Mouse (Mus musculus) brain, adult 2 months (tissue): ENCODE data around the gene Mrpl45.
"Not testable (repeated sequence)": the region's sequence is repeated elsewhere in the genome, so short reads cannot be mapped to it uniquely, and the experiment has no call there.

Experiments
- DNase-seq: peaks from one replicate; pipeline ENCODE4 v3.0.0; 2011; ENCODE audit warnings: low read depth, low spot score

Mrpl45 gene

GRCm38 (mm10) chr11:97296542-97296941 lies 19.0 kb upstream of the Mrpl45 start:
- no peak for DNase-seq

- DNase-seq: no peak
Measured at GRCm38 (mm10) chr11:97299939-97300338, 15.6 kb upstream of the Mrpl45 start.

DNA sequence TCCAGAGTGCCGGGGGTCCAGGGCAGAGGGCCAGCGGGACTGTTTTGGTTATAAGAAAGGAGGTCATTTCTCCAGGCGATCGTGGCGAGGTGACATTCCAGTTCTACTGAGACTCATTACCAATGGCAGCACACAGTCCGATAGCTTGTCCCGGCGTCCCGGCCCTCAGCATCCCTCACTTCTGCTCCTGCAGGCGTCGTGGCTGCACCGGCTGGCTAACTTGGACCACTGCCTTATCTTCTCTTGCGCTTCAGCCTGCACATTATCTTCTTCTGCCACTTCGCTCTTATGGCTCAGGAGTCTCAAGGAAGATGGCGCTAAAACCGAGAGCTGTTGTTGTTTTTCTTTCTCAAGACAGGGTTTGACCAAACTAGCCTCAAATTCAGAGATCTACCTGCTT lies 14.1 kb upstream of the Mrpl45 start:
- DNase-seq: no peak

DNA sequence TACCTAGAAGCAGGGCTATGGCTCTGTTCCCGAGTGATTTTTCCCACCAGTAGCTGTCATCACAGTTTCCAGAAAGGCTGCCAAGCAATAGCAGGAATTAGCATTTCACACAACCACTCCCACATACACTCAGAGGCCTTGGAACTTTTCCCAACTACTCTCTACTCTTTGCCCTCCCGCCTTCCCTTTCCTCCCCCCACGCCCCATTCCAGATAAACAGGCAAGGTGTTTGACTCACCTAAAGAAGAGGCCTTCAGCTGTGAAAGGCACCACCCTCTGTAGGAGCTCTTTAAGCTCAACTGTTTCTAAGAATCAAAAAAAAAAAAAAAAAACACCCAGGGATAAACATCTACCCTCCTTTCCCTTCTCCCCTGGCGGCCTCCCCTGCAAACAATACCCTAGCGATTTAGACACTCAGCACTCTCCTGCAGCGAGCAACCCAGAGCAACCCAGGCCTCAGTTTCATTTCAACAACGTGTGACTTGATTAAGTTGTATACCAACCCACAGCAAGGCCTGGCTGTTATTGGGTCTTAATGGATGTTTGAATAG lies 13.2 kb upstream of the Mrpl45 start:
- DNase-seq: peak; percentile 81

DNA sequence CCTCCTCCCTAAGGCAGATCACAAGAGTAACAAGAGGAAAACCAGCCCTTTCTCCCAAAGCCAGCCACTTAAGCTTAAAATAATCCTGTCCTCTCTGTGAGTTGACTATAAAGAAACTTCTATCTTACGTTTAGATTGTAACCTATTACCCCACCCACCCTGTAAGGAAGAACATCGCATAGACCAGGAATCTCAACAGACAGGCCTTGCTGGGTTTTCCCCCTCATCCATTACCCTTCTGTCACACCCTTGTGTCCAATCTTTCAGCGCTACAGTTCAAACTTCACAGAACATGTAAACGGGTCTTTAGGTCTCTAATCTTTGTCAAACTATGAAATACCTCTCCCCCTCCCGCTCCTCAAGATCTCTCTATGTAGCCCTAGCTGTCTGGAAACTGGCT lies 10.9 kb upstream of the Mrpl45 start:
- no peak for DNase-seq

DNA sequence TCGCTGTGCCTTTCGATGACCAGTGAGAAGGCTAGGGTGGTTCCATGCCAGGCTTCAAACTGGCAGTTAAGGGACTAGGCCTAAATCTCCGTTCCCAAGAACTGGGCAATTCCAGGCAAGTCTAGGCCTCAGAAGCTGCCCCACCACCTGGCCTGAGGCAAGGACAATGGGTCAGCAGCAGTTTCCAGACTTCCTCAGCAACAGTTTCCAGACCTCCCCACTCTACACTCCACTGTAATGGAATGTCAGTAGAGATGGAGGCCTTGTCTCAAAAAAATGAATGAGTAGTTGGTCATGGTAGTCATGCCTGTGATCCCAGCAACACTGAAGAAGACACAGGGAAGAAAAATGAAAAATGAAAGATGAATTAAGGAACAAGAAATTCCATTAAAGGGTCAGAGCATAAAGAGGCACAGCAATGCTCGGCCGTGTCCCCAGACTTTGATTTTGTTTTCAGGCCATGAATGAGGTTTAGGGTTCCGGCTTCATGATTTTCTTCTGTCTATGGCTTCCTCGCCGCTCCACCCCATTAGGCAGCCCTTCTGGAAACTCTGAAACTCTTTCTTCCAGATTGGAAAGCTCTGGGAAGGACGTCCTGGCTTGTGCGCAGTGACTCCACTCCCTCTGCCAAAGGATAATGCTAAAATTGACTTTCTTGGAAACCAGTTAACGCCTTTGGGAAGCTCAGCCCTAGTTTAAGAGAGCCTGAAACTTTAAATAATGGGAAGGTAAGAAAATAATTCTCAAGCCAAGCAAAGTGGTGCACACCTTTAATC lies 8.0 kb upstream of the Mrpl45 start:
- no peak for DNase-seq

GRCm38 (mm10) chr11:97308806-97309450 lies 6.6 kb upstream of the Mrpl45 start:
- no peak for DNase-seq

DNA sequence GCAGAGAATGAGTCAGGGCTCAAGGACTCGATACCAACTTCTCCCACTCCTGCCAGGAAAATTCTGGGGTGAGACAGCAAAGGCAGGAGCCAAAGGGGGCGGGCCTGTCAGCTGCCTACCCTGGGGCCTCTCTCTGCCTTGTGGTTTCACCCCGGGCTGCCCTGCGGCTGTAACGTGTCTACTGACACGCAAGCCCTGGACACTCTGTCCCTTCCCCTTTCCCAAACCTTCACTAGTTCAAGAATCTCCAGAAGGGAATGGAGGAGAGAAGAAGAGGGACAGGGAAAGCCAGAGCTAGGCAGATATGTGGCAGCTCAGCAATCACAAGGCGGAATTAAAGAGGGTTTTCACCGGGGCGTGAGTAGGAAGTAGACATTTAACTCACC lies 6.1 kb upstream of the Mrpl45 start:
- peak; percentile 79 for DNase-seq

DNA sequence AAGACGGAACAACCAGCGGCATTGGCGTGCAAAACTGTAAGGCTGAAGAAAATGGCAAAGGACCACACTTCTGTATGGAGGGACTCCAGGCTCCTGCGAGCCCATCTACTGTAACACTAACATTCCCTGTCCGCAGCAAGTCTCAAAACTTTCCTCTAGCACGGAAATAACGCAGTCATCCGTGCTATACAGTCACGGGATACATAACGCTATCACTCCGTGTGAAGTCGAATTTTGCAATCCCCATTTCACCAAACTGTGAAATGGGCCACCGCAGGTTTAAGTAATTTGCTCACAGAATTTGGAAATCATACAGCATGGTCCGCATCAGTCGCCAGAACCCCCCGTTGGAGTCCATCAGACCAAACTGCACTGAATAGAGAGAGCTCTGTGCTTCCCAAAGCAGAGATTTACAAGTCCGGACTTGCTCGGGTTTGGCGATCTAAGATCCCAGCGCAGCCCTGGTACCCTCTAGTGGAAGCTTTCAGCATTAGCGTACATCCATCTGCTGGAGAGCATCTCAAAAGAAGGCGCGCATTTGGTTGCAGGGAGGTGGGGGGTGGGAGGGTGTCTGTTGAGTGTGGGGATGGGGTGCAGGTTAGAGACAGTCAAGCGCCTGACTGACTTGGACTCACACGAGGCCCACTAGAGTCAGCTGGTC lies 5.5 kb upstream of the Mrpl45 start:
- peak; percentile 97 for DNase-seq

- peak; percentile 75 for DNase-seq
Measured at GRCm38 (mm10) chr11:97310895-97311631, 4.5 kb upstream of the Mrpl45 start.

GRCm38 (mm10) chr11:97312871-97313270 lies 2.6 kb upstream of the Mrpl45 start:
- not testable (repeated sequence) for DNase-seq

DNA sequence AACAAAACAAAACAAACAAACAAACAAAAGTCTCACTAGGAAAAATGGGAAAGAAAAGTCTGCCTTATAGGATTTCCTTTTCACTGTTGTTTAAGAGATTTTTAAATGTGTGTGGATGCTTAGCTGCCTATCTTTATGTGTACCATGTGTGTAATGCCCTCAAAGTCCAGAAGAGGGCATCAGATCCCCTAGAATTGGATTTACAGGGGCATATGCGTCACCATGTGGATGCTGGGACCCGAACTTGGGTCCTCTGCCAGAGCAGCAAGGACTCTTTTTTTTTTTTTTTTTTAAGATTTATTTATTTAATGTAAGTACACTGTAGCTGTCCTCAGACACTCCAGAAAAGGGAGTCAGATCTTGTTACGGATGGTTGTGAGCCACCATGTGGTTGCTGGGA lies 1.4 kb upstream of the Mrpl45 start:
- DNase-seq: no peak

DNA sequence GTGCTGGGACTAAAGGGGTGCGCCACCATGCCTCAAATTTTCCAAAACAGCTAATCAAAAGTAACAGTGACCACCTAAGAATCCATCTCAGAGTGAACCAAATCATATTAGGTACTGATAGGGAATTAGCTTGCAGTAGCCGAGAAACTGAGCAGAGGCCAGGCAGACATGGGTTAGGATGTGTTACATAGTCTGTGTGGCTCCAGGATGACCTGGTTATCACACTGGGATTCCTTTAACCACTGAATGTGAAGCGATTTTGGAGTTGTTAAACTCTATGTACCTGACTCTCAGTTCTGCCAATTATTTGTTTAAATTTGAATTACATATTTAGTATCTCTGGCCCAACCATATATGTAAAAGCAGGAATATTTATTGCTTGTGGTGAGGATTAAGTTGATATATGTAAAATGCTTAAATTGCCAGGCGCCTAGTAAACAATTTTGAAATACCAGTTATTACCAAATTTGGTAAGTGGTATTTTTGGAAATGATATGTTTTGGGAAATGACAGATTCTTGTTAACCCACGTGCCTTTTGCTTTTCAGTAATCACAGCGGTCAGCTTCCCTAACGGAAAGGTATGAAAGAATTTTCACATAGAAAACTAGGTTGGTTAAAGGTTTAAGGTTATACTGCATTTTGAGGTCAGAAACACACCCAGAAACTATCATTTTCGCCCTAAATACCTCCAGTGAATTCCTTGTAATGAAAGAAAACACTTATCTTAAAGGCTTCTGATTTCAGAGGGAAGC lies 589 bp upstream of the Mrpl45 start:
- DNase-seq: no peak

GRCm38 (mm10) chr11:97321197-97321596 lies 5.7 kb downstream of the Mrpl45 start:
- no peak for DNase-seq

DNA sequence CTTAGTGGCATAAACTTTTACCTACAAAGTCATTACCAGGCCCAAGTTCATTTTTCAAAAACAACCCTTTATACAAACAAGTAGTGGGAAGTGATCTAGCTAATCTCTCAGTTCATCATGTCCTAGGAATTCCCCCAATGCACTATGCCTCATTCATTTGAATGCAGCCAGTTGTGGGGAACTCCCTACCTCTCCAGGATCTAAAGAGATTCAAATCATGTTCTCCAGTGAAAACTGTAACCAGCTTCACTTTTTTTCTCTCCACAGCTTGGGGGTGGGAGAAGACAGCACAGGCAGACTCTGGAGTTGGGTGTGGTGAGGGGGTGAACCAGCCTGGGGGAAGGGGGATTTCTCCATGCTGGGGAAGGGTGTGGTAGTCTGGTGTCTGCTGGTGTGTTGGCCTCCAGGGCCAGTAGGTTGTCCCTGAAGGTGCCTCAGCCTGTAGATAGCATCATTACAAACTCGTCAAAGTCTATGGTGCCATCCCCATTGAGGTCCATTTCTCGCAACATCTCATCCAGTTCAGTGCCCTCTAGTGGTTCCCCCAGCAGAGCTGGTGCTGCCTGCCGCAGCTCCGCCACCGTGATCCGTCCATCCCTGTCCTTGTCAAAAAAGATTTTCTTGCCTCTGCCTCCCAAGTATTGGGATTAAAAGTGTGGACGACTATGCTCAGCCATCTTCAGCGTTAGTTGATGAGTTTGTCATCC lies 6.5 kb downstream of the Mrpl45 start:
- DNase-seq: not testable (repeated sequence)

DNA sequence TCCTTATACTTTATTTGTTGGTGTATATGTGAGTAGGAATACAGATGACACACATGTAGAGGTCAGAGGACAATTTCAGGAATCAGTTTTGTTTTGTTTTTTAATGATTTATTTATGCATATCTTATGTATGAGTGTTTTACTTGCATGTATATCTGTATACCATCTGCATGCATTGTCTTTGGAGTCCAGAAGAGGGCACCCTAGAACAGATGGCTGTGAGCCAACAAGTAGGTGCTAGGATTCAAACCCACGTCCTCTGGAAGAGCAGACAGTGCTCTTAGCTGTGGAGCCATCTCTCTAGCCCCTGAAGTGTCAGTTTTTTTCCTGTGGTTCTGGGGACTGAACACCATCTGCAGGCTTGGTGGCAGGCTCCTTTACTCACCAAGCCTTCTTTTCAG lies 9.7 kb downstream of the Mrpl45 start:
- DNase-seq: no peak

GRCm38 (mm10) chr11:97328148-97328547 lies 12.6 kb downstream of the Mrpl45 start:
- DNase-seq: peak; percentile 83

GRCm38 (mm10) chr11:97330315-97330714 lies 14.8 kb downstream of the Mrpl45 start:
- no peak for DNase-seq

DNA sequence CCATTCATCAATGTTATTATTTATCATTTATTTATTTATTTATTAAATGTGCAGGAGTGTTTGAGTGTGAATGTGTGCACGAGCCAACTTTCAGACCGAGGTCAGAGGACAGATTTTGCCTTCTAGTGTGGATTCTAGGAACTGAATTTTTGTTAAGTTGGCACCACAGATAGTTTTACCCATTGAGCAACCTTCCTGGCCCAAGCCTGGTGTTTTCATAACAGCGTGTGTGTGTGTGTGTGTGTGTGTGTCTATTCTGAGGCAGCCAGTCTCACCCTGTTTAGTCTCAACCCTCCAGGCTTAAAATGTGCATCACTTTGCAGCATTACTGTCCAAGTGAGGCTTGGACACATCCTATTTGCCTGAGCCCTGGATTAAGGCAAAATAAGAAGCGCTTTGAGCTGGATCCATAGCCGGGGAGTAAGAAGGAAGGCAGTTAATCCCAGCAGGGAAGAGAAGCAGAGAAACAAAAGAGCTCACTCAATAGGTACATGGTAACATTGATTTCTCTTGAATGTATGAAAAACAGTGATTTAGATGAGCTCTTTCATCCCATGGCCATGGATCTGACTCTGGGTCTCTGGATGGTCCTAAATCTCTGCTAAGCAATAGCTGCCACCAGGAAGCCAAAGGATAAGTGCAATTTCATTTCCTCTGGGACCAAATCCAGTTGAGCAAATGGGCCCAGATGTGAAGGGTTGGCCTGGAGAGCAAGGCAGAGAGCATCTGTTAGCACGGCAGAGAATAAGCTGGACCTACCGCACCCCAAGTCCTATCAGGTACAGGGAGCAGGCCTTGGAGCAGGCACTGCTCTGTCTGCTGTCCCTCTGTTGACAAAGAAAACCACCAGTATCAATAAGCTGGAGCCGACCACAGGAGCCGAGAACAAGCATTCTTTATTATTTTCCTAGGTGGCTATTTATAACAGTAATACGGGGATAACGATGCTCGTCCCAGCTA lies 16.0 kb downstream of the Mrpl45 start:
- DNase-seq: no peak
